Mouse (Mus musculus): ENCODE measurements at regions not wholly inside any gene's neighbourhood (a gene's known extent, or its start where the extent isn't known, plus 50 kb on each side); places are given as distances from the start of the nearest gene placed in this dataset.

GRCm38 (mm10) chr11:48152219-48152618, 163.4 kb upstream of the Sgcd start:
- DNase-seq (ENCODE audit: low read depth, low spot score), result no peak

GRCm38 (mm10) chr11:48133335-48133734, 144.6 kb upstream of the Sgcd start:
- DNase-seq (ENCODE audit: low read depth, low spot score), result no peak

GRCm38 (mm10) chr11:48098063-48098462, 109.3 kb upstream of the Sgcd start:
- DNase-seq (ENCODE audit: low read depth, low spot score), result no peak

- no peak for DNase-seq (ENCODE audit: low read depth, low spot score)
These were observed 108.7 kb upstream of the Sgcd start for GRCm38 (mm10) chr11:48097455-48097854.

GRCm38 (mm10) chr11:48067072-48067471, 78.3 kb upstream of the Sgcd start:
- DNase-seq (ENCODE audit: low read depth, low spot score), result no peak

GRCm38 (mm10) chr11:48063719-48064118, 75.0 kb upstream of the Sgcd start:
- no peak for DNase-seq (ENCODE audit: low read depth, low spot score)

- DNase-seq (ENCODE audit: low read depth, low spot score), result no peak
These were observed 72.7 kb upstream of the Sgcd start for GRCm38 (mm10) chr11:48061501-48061900.

- DNase-seq (ENCODE audit: low read depth, low spot score), result no peak
These were observed 62.5 kb upstream of the Sgcd start for GRCm38 (mm10) chr11:48051156-48051866.

GRCm38 (mm10) chr11:48048311-48048710, 59.5 kb upstream of the Sgcd start:
- no peak for DNase-seq (ENCODE audit: low read depth, low spot score)
